Mouse (Mus musculus): ENCODE data around the gene Cdkn2d.
"Not testable (repeated sequence)": the region's sequence is repeated elsewhere in the genome, so short reads cannot be mapped to it uniquely, and the experiment has no call there.

Gene Cdkn2d

GRCm38 (mm10) chr9:21316696-21317095, 25.5 kb upstream of the Cdkn2d start:
- no peak for DNase-seq (ENCODE audit: low spot score)

- no peak for DNase-seq (ENCODE audit: low spot score)
Observed at GRCm38 (mm10) chr9:21315421-21315820, 24.2 kb upstream of the Cdkn2d start.

- peak; percentile 56 for DNase-seq (ENCODE audit: low spot score)
Observed at GRCm38 (mm10) chr9:21314367-21315140, 23.3 kb upstream of the Cdkn2d start.

GRCm38 (mm10) chr9:21313394-21313793, 22.2 kb upstream of the Cdkn2d start:
- peak; percentile 92 for DNase-seq (ENCODE audit: low spot score)

GRCm38 (mm10) chr9:21312134-21312533, 20.9 kb upstream of the Cdkn2d start, which contains the start of gene Ap1m2:
Ap1m2 (minus strand) TSS chr9:21312337.
- DNase-seq (ENCODE audit: low spot score): no peak

- DNase-seq (ENCODE audit: low spot score): no peak
Observed at GRCm38 (mm10) chr9:21311695-21312094, 20.5 kb upstream of the Cdkn2d start.

- DNase-seq (ENCODE audit: low spot score): peak; percentile 65
Observed at GRCm38 (mm10) chr9:21309150-21309741, 18.0 kb upstream of the Cdkn2d start.

- DNase-seq (ENCODE audit: low spot score): no peak
Observed at GRCm38 (mm10) chr9:21305065-21305464, 13.9 kb upstream of the Cdkn2d start.

- DNase-seq (ENCODE audit: low spot score): no peak
Observed at GRCm38 (mm10) chr9:21299014-21299413, 7.8 kb upstream of the Cdkn2d start.

- DNase-seq (ENCODE audit: low spot score): no peak
Observed at GRCm38 (mm10) chr9:21292271-21292670, 1.1 kb upstream of the Cdkn2d start.

GRCm38 (mm10) chr9:21291868-21292267, 661 bp upstream of the Cdkn2d start:
- not testable (repeated sequence) for DNase-seq (ENCODE audit: low spot score)

GRCm38 (mm10) chr9:21290589-21290988, 618 bp downstream of the Cdkn2d start:
- no peak for DNase-seq (ENCODE audit: low spot score)

GRCm38 (mm10) chr9:21289337-21289671, 1.9 kb downstream of the Cdkn2d start:
- no peak for DNase-seq (ENCODE audit: low spot score)

- no peak for DNase-seq (ENCODE audit: low spot score)
Observed at GRCm38 (mm10) chr9:21288404-21289336, 2.5 kb downstream of the Cdkn2d start.

GRCm38 (mm10) chr9:21287571-21288402, 3.4 kb downstream of the Cdkn2d start, which contains the start of gene Kri1:
Kri1 (minus strand) TSS chr9:21287969.
- peak; percentile 99 for DNase-seq (ENCODE audit: low spot score)

- DNase-seq (ENCODE audit: low spot score): no peak
Observed at GRCm38 (mm10) chr9:21286753-21287152, 4.5 kb downstream of the Cdkn2d start.

GRCm38 (mm10) chr9:21283994-21284393, 7.2 kb downstream of the Cdkn2d start:
- no peak for DNase-seq (ENCODE audit: low spot score)

GRCm38 (mm10) chr9:21283591-21283990, 7.6 kb downstream of the Cdkn2d start:
- DNase-seq (ENCODE audit: low spot score): no peak

- DNase-seq (ENCODE audit: low spot score): no peak
Observed at GRCm38 (mm10) chr9:21277776-21278175, 13.4 kb downstream of the Cdkn2d start.

GRCm38 (mm10) chr9:21276307-21276706, 14.9 kb downstream of the Cdkn2d start:
- DNase-seq (ENCODE audit: low spot score): no peak

- DNase-seq (ENCODE audit: low spot score): no peak
Observed at GRCm38 (mm10) chr9:21275727-21276126, 15.5 kb downstream of the Cdkn2d start.
